12 mouse cellular contexts compared by ENCODE assay signal in the genomic region with DNA sequence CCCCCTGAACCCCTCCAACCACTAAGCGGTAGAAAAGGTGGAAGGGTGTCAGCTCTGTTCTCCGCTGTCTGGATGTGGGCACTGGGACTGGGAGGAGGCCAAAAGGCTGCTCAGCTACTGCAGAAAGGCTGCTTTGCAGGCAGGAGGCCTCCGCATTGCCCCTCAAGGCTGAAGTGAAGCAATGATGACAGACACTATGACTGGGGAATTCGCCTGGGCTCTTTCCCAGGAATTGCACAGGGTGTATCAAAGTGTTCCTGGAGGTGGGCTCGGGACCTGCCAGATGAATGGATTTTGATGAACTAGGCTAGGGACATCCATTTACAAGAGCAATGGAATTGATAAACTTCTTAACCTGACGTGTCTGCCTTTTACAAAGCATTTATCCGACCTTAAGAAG.
"Had no signal": no experiment of that assay in that cellular context is flagged by ENCODE, and none has a peak within 500 bp of the region (broad histone marks: within the 10 kb centered on the region; RNA-seq: fewer than 3 reads in every experiment).

No protein-coding gene starts in this region.

- H3K9me3 ChIP-seq: limb, embryonic 13.5 days; neural tube, embryonic 15.5 days had no signal

- H3K4me1 ChIP-seq: limb, embryonic 13.5 days had no signal

- H3K27ac ChIP-seq: layer of hippocampus, adult 2 months; limb, embryonic 13.5 days; liver, embryonic 14.5 days; neural tube, embryonic 15.5 days; stomach, postnatal 0 days had no signal

- H3K9ac ChIP-seq: limb, embryonic 13.5 days; liver, embryonic 14.5 days; neural tube, embryonic 15.5 days had no signal

- DNase-seq: kidney, adult 18-20 months; kidney, postnatal 10 days; lung, adult 18-20 months; right cerebral cortex, adult 18-20 months; right cerebral cortex, postnatal 25 days; thymus, adult 18-20 months; thymus, postnatal 14 days had no signal

- H3K4me3 ChIP-seq: layer of hippocampus, adult 2 months; limb, embryonic 13.5 days; neural tube, embryonic 15.5 days had no signal

- H3K4me2 ChIP-seq: limb, embryonic 13.5 days; neural tube, embryonic 15.5 days had no signal

- H3K36me3 ChIP-seq: limb, embryonic 13.5 days; neural tube, embryonic 15.5 days had no signal
